Mouse (Mus musculus): ENCODE measurements around the gene Mmachc.
"Not testable (repeated sequence)": the region's sequence is repeated elsewhere in the genome, so short reads cannot be mapped to it uniquely, and the experiment has no call there.

Mmachc gene

DNA sequence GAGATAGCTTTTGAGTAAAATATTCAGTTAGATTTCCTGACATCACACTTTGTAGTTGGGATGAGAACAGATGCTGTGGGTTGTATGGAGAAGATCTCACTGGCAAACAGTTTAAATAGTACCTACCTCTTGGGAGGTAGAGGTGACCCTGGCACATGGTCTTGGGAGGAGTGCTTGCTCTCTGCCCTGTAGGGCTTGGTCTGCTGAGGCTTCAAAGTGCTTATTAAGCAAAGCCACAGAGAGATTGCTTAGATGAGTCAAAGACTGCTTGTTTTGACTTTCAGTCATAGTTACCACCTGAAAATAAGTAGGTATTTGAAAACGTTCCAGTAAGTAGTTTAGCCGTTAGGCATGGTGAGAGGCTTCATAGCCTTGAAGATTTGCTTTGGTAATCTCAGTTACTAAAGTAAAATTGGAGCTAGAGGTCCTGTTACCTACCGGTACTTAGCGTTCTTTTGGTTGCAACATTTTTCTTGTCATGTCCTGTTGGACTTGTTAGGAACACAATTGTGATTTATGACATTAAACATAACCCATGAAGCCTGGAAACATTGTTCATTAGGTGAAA, 18.8 kb downstream of the Mmachc start:
- DNase-seq: peak; percentile 34

DNA sequence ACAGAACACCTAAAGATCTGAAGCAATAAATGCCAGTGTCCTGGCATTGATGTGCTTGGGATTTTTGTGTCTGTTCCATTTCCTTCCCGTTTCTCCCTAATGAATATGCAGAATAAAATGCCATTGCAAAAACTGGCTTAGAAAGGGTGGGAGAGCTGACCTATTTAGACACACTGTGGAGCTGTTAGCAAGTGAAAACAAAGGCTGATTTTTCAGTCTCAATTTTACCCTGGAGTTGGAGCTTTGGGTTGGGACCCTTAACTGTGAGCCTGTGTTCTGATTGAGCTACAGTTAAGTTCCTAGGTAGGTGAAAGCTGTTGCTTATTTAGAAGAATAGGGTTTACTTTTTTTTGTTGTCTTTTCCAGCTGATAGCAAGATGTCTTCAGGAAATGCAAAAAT, 21.2 kb downstream of the Mmachc start:
- DNase-seq: no peak

DNA sequence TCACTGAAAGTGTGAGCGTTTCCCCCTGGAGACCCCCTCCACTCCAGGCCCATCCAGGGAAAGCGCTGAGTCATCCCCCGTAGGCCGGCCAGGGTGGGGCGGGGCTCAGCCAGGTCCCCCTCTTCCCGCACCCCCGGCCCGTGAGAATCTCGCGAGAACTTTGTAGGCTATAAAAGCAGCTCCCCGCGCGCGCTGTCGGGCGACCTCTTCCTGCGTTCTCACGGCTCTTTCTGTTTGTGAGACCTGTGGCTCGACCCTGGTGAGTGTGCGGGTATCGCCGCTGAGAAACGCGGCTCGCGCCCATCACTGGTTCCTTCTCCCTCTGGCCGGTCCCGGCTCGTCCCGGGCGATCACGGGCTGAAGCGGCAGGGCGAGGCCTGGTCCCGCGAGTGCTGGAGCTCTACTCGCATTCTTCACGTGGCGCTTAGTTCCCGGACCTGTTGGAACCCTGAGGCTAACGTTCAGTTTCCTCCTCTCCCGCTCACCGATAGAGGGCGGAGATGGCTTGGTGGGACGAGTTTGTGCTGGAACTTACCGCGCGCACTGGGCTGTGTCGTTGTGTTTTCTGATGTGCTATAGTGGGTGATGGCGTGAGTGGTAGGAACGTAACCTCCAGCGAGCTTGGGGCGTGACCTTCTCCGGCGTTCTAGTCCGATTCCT, 22.7 kb downstream of the Mmachc start, which contains the start of gene Prdx1:
Gene Prdx1 (plus strand): TSS at position 143 of the 660 bp plus-strand sequence.
- peak; percentile 97 for DNase-seq

DNA sequence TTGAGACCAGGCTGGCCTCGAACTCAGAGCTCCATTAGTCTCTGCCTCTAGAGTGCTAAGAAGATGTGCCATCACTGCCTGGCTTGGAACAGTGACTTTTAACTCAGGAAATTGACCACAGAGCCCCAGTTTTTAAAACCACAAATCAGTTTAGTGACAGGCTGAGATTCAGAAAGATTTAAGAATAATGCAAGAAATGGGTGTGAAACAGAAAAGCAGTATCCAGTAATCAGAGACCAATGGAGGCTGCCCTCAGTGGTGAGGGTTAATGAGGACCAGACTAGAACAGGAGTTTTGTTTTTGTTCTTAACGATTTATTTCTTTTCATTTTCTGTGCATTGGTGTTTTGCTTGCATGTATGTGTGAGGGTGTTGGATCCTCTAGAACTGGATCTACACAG, 23.5 kb downstream of the Mmachc start:
- DNase-seq: no peak

DNA sequence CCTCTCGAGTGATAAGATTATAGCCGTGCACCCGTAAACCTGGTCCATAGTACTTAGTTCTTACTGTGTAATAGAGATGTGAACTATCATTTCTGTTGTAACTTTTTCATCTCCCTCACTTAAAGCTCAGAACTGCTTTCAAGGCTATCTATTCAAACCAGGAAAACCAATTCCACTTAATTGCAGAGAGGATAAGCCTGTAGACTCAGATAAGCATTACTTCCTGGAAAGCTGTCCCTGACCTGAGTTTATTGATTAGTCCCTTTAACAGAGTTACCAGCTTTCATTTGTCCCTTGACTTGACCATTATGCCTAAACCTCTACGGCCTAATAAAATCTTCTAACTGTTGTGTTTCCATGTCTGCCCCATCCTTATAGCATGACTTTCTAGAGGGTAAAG, 24.2 kb downstream of the Mmachc start:
- DNase-seq: no peak

DNA sequence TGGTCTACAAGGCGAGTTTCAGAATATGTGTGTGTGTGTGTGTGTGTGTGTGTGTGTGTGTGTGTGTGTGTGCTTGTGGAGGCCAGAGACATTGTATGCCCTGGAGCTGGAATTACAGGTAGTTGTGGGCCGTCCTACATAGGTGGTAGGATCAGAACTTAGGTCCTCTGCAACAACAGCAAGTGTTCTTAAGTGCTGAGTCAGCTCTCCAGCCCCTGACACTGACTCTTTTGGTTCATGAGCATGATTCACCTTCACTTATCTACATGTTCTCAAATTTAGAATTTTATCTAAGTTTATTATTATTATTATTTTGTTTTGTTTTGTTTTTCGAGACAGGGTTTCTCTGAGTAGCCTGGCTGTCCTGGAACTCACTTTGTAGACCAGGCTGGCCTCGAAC, 27.7 kb downstream of the Mmachc start:
- DNase-seq: not testable (repeated sequence)

DNA sequence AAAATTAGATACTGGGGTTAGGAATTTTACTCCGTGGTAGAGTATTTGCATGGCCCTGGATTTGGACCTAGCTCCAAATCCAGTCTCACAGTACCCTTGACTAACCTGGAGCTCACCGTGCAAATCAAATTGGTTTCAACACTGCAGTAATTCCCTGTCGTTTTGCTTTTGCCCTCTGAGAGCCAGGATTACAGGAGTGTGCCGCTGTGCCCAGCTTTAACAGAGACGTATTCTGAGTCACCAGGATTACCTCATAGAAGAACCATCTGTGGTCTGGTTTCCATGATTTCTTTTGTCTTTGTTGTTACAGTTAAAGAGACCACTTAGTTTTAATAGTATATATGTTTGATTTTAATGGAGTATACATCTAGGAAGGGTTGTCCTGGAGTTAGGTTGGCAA, 29.1 kb downstream of the Mmachc start:
- DNase-seq: no peak

DNA sequence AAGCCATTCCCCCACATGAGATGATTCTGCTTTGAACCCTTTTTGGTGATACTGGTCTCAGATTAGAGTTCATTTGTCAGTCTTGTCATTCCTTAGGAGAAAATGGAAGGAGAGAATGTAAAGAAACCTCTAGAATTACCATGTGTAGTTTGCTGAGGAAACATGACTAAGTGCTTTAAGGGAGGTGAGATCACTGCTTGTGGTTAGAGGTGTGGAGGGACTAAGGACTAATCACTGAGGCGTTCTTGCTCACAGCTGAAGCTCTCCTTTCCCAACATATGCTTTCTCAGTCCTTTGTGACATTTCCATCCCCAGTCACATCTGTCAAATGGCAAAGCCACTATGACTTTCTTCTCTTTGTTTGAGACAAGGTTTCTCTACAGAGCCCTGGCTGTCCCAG, 30.4 kb downstream of the Mmachc start:
- no peak for DNase-seq

DNA sequence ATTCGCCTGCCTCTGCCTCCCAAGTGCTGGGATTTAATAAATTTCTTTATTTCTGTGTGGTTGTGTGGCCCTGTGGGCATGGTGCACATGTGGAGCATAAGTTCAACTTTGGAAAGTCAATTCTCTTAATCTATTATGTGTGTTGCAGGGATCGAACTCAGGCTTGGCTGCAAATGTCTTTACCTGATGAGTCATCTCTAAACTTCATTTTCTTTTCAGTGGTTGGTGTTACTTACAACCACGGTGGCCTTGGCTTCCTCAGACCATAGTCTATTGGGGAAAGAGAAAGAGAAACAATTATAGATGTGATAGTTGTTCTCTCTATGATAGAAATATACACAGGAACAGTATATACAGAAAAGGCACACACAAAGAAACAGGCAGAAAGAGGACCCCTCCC, 32.2 kb downstream of the Mmachc start:
- no peak for DNase-seq

DNA sequence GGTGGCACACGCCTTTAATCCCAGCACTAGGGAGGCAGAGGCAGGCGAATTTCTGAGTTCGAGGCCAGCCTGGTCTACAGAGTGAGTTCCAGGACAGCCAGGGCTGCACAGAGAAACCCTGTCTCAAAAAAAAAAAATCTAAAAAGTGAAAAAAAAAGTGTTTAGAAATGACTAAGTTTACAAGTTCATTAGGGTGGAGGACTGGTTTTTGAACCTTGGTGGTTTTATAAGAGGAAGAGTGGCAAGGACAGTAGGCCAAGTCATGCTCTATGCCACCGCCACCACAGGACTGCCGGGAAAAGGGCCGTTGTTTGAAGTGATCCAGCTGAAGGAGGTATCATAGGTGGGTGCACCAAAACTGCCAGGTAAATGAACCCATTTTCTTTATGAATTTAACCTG, 33.4 kb downstream of the Mmachc start:
- DNase-seq: not testable (repeated sequence)

DNA sequence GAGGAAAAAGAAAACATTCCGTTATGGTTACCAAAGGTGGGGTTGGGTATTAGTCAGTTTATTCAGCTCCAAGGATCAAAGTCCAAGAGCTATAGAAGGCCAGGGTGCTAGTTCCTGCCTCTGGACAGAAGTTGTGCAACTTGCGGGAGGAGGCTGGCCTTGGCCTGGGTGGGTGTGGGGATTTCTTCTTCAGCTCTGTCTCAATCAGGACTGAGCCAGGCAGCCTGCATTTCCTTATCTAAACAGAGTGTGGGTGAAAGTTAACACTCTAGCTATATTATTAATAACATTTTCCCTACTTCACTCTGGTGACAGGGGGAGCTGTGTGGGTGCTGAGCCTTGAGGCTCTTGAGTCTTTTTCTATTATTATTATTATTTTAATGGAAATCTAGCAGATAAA, 35.4 kb downstream of the Mmachc start:
- no peak for DNase-seq

DNA sequence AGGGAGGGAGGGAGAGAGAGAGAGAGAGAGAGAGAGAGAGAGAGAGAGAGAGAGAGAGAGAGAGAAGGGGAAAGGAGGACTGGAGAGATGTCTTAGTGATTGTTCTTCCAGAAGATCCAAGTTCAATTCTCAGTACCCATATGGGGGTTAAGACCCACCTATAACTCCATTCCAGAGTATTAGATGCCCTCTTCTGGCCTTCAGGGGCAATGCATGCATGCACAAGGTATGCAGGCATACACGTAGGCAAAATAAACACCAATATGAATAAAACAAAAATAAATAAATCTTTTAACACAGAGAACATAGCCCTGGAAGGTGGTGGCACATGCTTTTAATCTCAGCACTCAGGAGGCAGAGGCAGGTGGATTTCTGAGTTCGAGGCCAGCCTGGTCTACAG, 38.9 kb downstream of the Mmachc start:
- peak; percentile 42 for DNase-seq

DNA sequence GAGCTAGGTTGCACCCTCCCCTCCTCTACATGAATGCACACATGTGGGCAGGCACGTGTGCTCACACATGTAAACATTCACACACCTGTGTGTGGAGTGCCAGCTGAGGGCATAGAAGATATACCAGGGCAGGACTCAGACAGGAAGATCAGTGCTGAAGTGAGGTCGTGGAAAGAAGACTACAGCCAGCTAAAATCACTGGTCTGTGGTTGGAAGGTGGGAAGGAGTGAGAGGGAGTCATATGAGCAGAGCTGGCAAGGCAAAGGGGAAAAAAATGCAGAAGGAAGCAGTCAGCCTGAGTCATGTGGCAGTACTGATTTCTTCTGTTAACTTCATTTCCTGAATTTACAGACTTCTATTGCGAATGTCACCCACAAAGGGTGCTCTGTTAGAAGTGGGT, 40.1 kb downstream of the Mmachc start:
- DNase-seq: no peak

DNA sequence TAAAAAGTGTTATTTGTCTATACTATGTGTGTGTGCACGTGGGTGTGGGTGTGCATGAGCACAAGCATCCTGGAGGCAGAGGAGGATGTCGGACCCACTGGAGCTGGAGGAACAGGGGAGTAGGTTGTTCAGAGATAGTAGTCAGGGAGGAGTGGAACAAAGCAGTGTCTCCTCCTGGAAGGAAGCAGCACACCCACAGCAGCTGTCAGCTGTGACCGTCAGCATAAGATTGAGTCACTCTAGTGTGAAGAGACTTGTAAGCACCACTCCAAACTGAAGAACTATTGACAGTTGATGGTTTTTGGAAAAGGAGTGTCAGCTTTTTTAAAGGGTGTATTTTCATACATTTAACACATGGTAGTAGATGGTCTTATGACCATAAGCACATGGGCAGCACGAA, 41.6 kb downstream of the Mmachc start:
- no peak for DNase-seq

DNA sequence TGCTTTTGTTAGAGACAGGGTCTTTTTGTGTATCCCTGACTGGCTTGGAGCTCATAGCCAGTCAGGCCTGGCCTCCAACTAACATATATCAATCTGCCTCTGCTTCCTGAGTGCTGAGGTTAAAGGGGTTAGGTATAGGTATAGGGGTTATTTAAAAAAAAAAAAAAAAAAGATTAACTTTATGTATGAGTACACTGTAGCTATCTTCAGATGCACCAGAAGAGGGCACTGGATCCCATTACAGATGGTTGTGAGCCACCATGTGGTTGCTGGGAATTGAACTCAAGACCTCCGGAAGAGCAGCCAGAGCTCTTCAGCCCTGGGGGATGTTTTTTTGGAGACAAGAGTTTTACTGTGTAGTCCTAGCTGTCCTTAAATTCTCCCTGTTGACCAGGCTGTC, 46.2 kb downstream of the Mmachc start:
- DNase-seq: no peak

DNA sequence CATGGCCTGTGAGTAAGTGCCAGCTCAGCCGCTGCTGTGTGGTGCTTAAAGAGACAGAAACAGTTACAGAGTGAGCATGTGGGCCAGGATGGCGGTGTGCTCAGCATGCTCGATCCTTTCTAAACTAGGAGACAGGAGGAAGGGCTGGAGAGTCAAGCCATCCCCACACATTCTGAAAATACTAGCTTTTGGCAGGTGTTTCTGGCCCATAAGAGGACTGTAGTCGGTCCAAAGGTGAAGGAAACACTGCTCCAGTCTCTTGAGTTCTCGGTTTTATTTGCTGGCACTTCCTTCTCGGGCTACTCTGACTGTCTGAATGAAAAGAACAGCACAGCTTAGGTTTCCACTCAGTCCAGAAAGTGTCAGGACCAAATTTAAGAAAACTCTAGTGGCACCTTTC, 47.4 kb downstream of the Mmachc start:
- DNase-seq: peak; percentile 33

DNA sequence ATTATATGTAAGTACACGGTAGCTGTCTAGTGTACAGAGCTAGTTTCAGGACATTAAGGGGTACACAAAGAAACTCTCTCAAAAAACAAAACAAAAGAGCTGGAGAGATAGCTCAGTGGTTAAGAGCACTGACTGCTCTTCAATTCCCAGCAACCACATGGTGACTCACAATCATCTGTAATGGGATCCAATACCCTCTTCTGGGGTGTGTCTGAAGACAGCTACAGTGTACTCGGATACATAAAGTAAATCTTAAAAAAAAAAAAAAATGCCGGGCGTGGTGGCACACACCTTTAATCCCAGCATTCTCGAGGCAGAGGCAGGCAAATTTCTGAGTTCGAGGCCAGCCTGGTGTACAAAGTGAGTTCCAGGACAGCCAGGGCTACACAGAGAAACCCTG, 48.3 kb downstream of the Mmachc start:
- not testable (repeated sequence) for DNase-seq

DNA sequence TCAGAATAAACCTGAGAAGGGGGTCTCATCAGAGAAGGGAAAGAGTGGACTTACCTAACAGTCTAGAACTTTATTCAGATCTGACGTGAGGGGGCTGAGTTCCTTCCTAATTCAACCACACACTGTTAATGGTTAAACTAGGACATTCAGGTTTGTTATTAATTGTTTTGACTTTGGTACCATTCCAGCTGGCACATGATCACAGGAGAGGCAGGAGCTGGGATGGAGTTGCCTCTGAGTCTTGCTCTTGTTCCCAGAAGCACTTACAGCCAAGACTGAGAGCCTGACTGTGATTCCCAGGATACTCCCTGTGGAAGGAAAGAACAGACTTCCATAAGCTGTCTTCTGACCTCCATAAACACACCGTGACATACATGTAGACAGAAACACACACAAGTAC, 48.7 kb downstream of the Mmachc start:
- peak; percentile 48 for DNase-seq

DNA sequence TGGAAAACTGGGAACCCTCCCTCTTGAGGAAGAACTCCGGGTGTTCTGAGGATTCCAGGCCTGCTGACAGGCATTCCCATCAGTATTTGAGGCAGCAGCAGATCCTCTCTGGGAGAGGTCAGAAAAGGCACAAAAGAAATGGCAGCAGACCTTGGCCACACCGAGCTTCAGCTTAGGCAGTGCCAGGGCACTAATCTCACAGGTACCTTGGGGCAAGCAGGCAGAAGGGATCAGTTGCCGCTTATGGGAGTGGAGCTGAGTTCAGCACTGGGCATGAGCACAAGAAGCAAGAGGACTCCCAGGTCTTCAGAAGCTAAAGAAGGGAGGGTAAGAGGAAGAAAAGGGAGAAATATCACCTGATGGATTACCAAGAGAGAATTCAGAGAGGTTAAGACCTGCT, 50.2 kb downstream of the Mmachc start:
- DNase-seq: peak; percentile 33

DNA sequence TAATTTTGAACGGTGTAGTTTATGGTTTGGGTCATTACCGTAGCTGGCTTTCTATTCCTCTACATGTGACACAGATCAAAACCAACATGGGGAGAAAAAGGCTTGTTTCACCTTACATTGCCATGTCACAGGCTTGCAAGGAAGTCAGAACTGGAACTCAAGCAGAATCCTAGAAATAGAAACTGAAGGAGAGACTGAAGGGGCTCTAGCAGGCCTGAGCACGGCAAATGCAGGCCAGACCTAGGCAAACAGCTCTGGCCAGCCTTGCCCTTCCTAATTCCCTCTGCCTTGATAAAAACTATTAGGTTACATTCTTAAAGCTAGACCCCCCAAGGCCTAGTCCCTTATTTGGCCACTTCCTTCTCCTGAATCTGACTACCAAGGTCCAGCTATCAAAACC, 52.5 kb downstream of the Mmachc start:
- no peak for DNase-seq

DNA sequence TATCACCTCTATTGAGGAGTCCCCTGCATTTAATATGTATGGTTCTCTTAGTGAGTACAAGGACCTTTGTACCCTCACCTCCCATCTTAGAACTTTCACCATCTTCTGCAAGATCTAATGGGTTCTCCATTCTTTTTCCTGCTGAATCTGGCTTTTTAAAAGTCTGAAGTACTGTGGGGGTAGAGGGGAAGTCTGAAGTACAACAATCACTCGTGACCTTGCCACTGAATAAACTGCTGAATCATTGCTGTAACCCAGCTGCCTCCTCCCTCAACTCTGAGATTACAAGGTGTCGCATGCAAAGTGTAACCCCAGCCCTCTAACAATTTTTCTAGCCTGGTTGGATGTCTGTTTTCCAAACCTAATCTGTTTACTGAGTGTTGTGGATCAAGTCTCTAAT, 53.1 kb downstream of the Mmachc start:
- peak; percentile 31 for DNase-seq

DNA sequence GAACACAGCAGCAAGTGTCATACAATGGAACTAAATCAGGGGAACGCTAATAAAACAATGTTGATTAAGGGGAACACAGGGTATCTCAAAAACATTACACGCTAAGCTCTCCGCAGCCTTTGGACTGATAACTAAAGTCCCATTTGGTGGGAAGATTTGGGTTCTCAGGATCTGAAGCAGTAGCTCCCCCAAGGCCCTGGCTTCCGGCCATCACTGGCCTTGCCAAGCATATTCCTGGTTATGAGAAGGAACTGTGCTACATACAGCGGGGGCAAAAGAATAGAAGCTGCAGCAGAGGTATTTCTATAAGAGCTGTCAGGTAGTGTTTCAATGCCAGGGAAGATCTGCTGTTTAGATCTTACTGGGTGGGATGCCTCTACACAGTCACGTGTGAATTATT, 55.0 kb downstream of the Mmachc start:
- DNase-seq: peak; percentile 59
